Mouse (Mus musculus) hematopoietic stem cell, adult 5-6 weeks (primary cell): ENCODE measurements around the gene Kdm2b. TPM values are rescaled to one million over a fixed set of nuclear protein-coding genes. Genes with fewer than 3 reads are reported as not detected.

Experiments
- ATAC-seq, 2 experiments: fragments of 125-278 bp in 1 of 2; replicated peaks in 1 of 2; 2 replicates each; pipeline ENCODE4 v1.8.0; 2016 to 2017; ENCODE audit warnings: inconsistent platforms in 2 of 2, mild to moderate bottlenecking in 2 of 2, moderate number of reproducible peaks in 2 of 2, low read depth in 1 of 2, moderate TSS enrichment in 1 of 2; ENCODE audit not compliant: low FRiP score in 2 of 2, poor library complexity in 2 of 2, severe bottlenecking in 2 of 2, insufficient read depth in 1 of 2, low TSS enrichment in 1 of 2
- total RNA-seq: library from RNA; stranded (forward); fragments of 172-1452, 232-1000 nt; gene quantifications from 2 replicates; pipeline ENCODE4 v1.2.3, GENCODE M21; 2017

Kdm2b gene
- total RNA-seq, 1 experiment from 2014 or later, result 70.8 TPM

DNA sequence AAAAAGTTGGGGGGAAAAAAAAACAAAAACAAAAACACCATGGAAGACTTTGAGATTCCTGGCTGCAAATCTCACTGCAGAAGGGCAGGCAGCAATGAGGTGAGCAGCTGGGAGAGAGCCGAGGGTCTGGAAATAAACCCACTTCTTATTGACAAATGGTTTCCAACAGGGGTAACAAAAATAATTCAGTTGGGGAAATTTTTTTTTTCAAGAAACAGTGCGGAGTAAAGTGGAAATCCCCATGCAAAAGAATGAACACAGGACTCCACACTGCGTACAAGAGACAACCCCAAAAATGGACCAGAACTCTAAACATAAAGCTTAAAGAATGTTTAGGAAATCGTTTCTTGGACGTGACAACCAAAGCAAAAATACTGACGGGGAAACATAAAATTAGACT is 96.4 kb downstream of the Kdm2b start:
- ATAC-seq, result no peak

DNA sequence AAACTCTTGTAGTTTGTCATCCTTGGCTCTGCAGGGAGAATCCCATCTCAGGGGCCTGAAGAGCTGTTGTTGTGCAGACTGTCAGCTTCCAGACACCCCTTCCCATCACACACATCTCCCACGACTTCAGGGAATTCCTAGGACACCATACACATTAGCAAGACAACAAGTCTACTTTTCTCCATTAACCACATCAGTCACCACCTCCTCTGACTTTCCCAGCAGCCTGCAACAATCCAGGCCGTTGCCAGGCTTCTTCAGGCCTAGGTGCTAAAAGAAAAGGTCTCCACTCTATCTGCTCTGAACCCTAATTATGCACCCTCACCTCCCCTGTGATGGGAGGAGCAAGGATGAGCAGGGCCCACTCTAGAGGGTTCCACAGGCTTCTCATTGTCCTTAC is 99.2 kb downstream of the Kdm2b start:
- no peak for ATAC-seq

DNA sequence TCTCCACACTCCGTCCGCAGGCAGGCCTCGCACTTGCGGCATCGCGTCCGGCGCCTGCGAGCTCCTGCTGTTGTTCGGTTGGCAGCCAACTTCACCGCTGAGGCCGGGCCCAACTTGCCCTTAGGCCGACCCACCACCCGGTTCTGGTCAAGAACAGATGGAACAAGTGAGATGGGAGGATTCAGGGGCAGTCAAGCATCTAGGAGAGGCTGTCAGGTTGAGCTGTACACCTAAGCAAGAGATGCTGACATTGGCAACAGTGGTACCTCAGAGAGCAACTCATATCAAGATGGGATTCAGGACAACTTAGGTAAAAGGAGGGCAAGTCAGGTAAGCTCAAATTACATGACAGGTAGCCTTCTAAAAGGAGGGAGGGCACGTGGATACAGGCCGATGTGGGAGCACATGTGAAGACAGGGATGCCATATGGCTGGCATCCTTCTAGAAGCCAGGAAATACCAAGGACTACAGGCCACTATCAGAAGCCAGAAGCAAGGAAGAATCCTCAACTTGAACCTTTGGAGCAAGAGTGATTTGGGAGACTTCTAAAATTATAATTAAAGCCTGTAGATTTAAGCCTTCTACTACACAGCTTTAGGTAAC is 100.9 kb downstream of the Kdm2b start:
- ATAC-seq, result no peak

GRCm38 (mm10) chr5:122887926-122888611 is 101.6 kb downstream of the Kdm2b start:
- ATAC-seq, result no peak

DNA sequence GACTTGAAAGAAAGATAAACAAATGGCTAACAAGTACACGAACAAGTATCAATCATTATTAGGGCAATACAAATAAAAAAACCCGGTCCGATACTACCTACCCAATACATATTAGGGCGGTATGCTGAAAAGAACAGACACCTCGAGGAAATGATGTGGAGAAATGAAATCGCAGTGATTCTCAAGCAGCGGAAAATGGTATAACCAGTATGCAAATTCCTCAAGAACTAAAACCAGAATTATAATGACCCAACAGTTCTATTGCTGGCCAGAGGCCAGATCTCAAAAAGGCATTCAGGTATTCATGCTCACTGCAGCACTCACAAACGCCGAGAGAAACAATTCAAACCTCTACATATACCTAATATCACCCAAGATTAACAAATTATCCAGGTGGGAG is 102.6 kb downstream of the Kdm2b start:
- ATAC-seq, result no peak

GRCm38 (mm10) chr5:122884594-122885348 is 104.9 kb downstream of the Kdm2b start:
- ATAC-seq, result no peak

- ATAC-seq, result no peak
Observed at GRCm38 (mm10) chr5:122883652-122884235, 105.9 kb downstream of the Kdm2b start.

DNA sequence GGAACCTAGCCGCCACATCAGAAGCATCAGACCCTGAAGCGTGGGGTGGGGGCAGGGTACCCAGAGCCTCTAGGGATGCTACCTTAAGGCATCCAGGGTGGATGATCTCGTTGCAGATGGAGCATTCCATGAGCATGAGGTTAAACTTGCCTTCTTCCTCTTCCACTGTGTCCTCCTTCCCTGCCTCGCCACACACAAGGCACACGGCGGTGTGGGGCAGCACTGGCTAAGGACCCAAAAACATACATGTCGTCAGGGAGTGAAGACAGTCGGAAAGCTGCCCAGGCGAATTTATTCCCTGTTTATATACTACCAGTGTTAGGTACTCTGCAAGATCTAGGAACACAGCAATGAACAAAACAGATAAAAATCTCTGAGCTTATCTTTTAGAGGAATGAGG is 106.4 kb downstream of the Kdm2b start:
- ATAC-seq, result no peak

DNA sequence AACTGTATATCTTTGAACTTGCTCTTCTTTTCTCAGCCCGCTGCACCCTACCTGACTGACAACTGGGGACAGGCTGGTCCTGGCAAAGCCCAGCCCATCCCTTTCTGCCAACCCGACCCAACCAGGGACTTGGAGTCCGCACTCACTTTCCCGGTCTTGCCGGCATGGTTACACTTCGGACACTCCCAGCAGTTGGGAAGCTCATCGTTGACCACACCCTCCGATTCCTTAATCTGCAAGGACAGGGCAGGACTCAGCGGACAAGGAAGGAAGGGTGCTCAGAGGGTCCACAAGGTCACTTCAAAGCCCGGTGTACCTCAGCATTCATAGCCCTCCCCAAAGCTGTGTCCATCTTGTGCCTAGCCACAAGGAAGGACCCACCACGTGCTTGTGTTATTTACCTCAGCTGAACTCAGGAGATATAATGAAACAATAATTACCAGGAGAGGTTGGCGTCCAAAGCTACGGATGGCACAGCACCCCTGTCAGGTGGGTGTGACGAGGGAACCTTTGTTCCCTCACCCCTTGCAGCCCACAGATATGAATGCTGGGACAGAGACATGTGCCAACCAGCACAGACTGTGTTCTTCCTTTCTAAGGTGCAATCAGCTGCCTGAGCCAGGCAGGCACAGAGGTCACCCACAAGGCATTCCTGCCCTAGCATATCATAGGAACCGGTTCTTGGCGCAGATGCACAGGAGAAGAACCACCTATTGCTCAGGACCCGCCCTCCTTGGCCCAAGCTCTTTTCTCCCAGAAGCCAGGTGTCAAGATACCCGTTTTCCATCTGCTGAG is 107.2 kb downstream of the Kdm2b start:
- no peak for ATAC-seq

- ATAC-seq, result peak; percentile 55 to 72; a peak in 3 of 4 replicates
Observed at GRCm38 (mm10) chr5:122881313-122881712, 108.3 kb downstream of the Kdm2b start.

DNA sequence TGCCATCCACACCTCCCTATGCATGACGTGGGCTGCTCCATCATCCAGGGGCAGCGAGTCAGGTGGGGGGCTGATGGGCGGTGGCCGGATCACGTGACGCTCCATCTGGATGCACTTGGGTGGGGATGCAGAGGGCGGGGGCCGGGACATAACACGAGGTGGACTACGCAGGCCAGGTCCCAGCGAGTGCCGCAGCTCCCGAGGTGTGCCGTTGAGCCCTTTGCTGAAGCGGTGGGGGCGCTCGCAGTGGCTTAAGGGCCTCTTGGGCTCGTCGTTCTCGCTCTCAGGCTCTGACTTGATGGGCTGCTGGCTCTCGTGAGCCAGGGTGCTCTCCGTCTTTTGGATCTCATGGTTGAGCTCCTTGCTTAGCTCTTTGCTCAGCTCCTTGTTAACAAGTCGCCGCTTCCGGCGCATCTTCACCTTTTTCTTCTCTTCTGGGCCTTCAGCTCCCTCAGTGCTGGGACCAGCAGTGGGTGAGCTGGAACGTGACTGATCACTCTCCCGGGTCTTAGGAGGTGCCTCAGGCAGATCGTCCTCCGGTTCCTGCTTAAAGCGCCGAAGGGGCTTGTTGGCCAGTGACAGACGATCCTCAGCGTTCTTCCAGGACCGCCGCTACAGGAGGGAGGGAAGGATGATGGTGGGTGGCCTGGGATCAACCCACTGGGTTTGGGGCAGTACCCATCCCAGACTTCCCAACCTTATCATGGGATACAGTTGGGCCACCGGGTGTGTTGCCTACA is 109.2 kb downstream of the Kdm2b start:
- no peak for ATAC-seq

GRCm38 (mm10) chr5:122876671-122877070 is 113.0 kb downstream of the Kdm2b start:
- ATAC-seq, result no peak

DNA sequence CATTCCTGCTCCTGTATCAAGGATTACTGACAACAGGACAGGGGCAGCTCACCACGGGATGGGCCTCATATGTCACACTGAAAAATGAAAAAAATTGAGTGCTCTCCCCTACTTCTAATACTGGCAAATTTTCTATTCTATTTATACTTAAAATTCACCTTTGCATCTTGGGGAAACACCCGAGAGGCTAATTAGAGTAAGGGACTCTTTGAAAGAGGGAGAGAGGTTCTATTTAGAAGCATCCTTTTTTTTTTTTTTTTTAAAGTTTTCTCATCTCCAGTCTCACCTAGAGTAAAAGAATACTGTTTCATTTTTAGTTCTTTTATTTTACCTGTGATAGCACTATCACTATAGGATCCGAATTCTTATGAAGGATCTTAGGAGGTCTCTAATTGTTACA is 115.3 kb downstream of the Kdm2b start:
- ATAC-seq, result no peak

GRCm38 (mm10) chr5:122873573-122873972 is 116.0 kb downstream of the Kdm2b start:
- no peak for ATAC-seq

GRCm38 (mm10) chr5:122872626-122873025 is 117.0 kb downstream of the Kdm2b start:
- no peak for ATAC-seq

- no peak for ATAC-seq
Observed at GRCm38 (mm10) chr5:122863053-122863452, 126.6 kb downstream of the Kdm2b start.

DNA sequence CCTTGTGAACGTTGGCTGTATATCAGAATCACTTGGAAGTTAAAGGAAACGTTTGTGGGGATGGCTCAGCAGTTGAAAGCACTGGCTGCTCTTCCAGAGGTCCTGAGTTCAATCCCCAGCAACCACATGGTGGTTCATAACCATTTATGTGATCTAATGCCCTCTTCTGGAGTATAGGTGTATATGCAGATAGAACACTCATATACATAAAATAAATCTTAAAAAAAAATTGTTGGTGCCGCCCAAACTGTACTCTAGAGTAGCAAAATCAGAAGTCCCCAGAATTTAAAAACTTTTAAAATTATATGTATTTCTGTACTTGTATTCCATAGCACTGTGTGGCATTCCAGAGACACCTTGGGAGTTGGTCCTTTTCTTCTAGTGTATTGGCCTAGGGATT is 133.8 kb downstream of the Kdm2b start:
- 0 out of 4 replicates have a peak, but pooled peaks of 1 of the 2 experiments have one; percentile 12 for ATAC-seq
